Mouse (Mus musculus) brain, embryonic 14.5 days (tissue): ENCODE data around the gene Cdt1.

Experiments
- CTCF ChIP-seq: fragments of 200-500 bp; IDR thresholded peaks from 2 replicates; pipeline ENCODE4 v1.5.1; 2012; ENCODE audit warnings: inconsistent platforms, mild to moderate bottlenecking, moderate library complexity, borderline replicate concordance; ENCODE audit not compliant: insufficient read depth, insufficient read length; ENCODE audit errors: extremely low read depth
- POLR2A ChIP-seq: fragments of 200-500 bp; IDR thresholded peaks from 2 replicates; pipeline ENCODE4 v1.6.1; 2012; ENCODE audit warnings: mild to moderate bottlenecking, inconsistent platforms, borderline replicate concordance; ENCODE audit not compliant: poor library complexity, insufficient read depth, insufficient read length, severe bottlenecking; ENCODE audit errors: extremely low read depth

- no peak for TF ChIP-seq POLR2A
- TF ChIP-seq CTCF: no peak
Observed at GRCm38 (mm10) chr8:122548891-122549439, 18.9 kb upstream of the Cdt1 start.
